Mouse (Mus musculus) midbrain, postnatal 0 days (tissue): ENCODE results near the gene Sh3pxd2a. TPM values are rescaled to one million over a fixed set of nuclear protein-coding genes. Genes with fewer than 3 reads are reported as not detected.

Source experiments
- ATAC-seq: fragments of 200-750 bp; cut with Nextera tagmentation; 2 replicates; pipeline ENCODE4 v1.8.0; 2017; ENCODE audit warnings: moderate number of reproducible peaks, mild to moderate bottlenecking, moderate TSS enrichment, moderate library complexity; ENCODE audit not compliant: low FRiP score
- DNase-seq: peaks from one replicate; pipeline ENCODE4 v3.0.0-alpha.2; 2015; ENCODE audit warnings: low spot score
- H3K27ac ChIP-seq: fragments of 300-500 bp; sonication (generic); 2 replicates; pipeline ENCODE4 v1.5.1; 2014; ENCODE audit warnings: low read depth, mild to moderate bottlenecking, low read length, mixed read lengths
- H3K27me3 ChIP-seq: fragments of 300-500 bp; sonication (generic); 2 replicates; pipeline ENCODE4 v1.6.1; 2014; ENCODE audit warnings: low read length, control low read depth, mixed read lengths; ENCODE audit not compliant: insufficient read depth
- H3K36me3 ChIP-seq: fragments of 300-500 bp; sonication (generic); 2 replicates; pipeline ENCODE4 v1.6.1; 2014; ENCODE audit warnings: low read length, control low read depth, mixed read lengths; ENCODE audit not compliant: insufficient read depth
- H3K4me1 ChIP-seq: fragments of 300-500 bp; sonication (generic); 2 replicates; pipeline ENCODE4 v1.6.1; 2014; ENCODE audit warnings: mild to moderate bottlenecking, control low read depth, antibody characterized with exemption, low read length, mixed read lengths; ENCODE audit not compliant: insufficient read depth
- H3K4me2 ChIP-seq: fragments of 300-500 bp; sonication (generic); 2 replicates; pipeline ENCODE4 v1.6.1; 2014; ENCODE audit warnings: low read depth, mild to moderate bottlenecking, low read length, mixed read lengths; ENCODE audit not compliant: poor library complexity, severe bottlenecking
- H3K4me3 ChIP-seq: fragments of 300-500 bp; sonication (generic); 2 replicates; pipeline ENCODE4 v1.5.1; 2014; ENCODE audit warnings: low read depth, mild to moderate bottlenecking, low read length, moderate library complexity
- H3K9ac ChIP-seq: fragments of 300-500 bp; sonication (generic); replicated peaks from 2 replicates; pipeline ENCODE4 v1.6.1; 2014; ENCODE audit warnings: mild to moderate bottlenecking, low read length, moderate library complexity, mixed read lengths; ENCODE audit not compliant: poor library complexity, severe bottlenecking
- H3K9me3 ChIP-seq: fragments of 300-500 bp; sonication (generic); 2 replicates; pipeline ENCODE4 v1.6.1; 2016; ENCODE audit warnings: low read length, control low read depth
- CTCF ChIP-seq: IDR thresholded peaks from 2 replicates; pipeline ENCODE4 v1.5.1; 2016; ENCODE audit warnings: antibody characterized with exemption, mild to moderate bottlenecking
- WGBS: fragments of 180-500 bp; shearing (Covaris S2); extraction: QIAGEN DNeasy Blood & Tissue Kit; methylation state at CpG from one replicate; pipeline ENCODE4 v1.1.7; 2014; 5-methylcytosine and 5-hydroxymethylcytosine counted together
- polyA plus RNA-seq: library from polyadenylated mRNA; unstranded; fragments of >200 nt; fragmentation: Nextera tagmentation; extraction: Ambion mirVana; gene quantifications from 2 replicates; pipeline ENCODE4 v1.2.1, GENCODE M21; 2015
- total RNA-seq: library from RNA; depleted of rRNA; stranded (reverse); fragments of >200 nt; gene quantifications from 2 replicates; pipeline ENCODE4 v1.2.3, GENCODE M21; 2014

The Sh3pxd2a gene
- total and polyA plus RNA-seq, 2 experiments from 2014 or later = 1.5 to 21.0 TPM

DNA sequence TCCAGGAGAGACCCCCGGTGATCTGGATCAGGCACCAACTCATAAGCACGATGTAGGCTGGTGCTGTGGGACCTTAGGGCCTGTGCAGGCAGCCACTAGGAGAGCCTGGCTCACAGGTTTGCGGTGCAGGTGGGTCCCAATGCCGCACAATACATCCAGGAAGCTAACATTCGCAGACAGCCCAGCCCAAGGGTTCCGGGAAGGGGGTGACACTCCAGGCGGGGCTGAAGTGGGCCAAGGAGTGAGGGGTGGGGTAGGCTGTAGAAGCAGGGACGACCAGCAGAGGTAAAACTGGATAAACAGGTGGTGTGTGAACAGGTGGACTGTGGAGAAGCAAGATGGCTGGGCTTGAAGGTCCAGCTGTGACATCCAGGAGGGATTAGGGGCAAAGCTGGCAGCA is 115.2 kb downstream of the Sh3pxd2a start:
- Histone ChIP-seq H3K4me1 (no peaks in the 10 kb centered on the region), H3K36me3 (no peaks in the 10 kb centered on the region), H3K27ac (no peak overlapping the region), H3K9ac (no peak overlapping the region), H3K4me3 (no peak overlapping the region), H3K27me3 (peaks cover 7% of the 10 kb centered on the region; the same call in 1 of the 2 replicates), H3K4me2 (no peak overlapping the region), H3K9me3 (no peaks in the 10 kb centered on the region)
- 81% methylated on average over 8 of the region's 8 CpGs for WGBS
- ATAC-seq = no peak
- TF ChIP-seq CTCF = no peak
- no peak for DNase-seq

DNA sequence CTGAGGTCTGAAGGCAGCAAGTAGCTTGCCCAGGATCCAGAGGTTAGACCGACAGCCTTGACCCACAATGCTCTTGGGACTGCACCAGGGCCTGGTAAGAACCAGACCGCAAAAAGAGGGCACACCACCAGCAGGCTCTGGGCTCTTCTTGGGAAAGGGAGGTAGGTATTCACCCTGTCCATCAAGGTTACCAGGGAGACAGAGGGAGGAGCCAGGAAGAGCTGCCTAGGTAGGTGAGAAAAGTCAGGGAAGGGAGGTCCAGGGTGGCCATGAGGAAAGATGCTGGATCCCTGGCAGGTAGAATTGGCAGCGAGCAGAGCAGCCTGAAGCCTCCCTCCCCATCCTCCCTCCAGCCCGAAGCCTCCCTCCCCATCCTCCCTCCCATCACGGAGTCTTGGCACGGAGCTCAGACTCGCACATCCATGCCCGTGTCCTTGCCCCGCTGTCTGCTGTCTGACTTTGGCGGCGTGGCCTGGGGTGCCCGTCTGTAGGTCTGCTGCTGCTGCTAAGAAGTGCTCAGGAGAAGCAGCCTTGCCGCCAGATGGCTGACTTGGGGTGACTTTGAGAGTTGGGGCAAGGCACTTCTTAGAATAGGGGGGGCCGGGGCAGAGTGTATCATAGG is 115.7 kb downstream of the Sh3pxd2a start:
- ATAC-seq (no peak), DNase-seq (peak; percentile 30)
- H3K4me2 ChIP-seq = no peak overlapping the region
- H3K36me3 ChIP-seq = no peaks in the 10 kb centered on the region
- no peak overlapping the region for H3K9ac ChIP-seq
- TF ChIP-seq CTCF = no peak
- H3K27me3 ChIP-seq = peaks cover 12% of the 10 kb centered on the region
- no peaks in the 10 kb centered on the region for H3K4me1 ChIP-seq
- no peak overlapping the region for H3K4me3 ChIP-seq
- H3K9me3 ChIP-seq = no peaks in the 10 kb centered on the region
- WGBS = 83% methylated on average over 13 of the region's 14 CpGs
- H3K27ac ChIP-seq = no peak overlapping the region

DNA sequence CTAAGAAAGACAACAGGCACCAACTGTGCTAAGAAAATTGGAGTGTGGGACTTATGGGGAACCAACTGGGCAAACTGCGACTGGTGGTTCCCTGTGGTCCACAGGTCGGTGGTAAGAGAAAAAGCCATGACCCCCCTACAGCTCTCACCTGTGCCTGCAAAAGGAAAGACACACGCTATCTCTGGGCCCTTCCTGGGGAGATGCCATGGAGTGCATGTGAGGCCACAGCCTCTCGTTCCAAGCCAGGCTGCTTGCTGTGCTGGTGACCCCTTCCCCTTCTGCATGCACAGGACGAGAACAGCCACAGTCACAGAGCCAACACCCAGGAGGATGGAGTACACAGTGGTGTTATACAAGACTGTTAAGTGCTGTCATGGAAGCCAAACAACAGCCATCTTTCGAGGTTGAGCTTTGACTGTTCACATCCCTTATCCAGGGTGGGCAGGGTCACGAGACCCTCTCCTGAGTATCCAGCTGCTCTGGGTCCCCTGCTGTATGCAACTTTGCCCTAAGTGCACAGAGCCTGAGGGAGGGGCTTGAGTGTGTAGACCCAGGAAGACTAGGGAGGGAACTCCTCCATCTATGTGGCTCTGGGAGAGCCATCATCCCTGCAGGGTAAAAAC is 117.1 kb downstream of the Sh3pxd2a start:
- Histone ChIP-seq H3K27ac (no peak overlapping the region), H3K36me3 (no peaks in the 10 kb centered on the region), H3K4me2 (no peak overlapping the region), H3K27me3 (peaks cover 25% of the 10 kb centered on the region), H3K4me3 (no peak overlapping the region), H3K9me3 (no peaks in the 10 kb centered on the region), H3K9ac (no peak overlapping the region), H3K4me1 (no peaks in the 10 kb centered on the region)
- DNase-seq = no peak
- TF ChIP-seq CTCF = no peak
- ATAC-seq = no peak
- 70% methylated on average over 7 of the region's 7 CpGs for WGBS

DNA sequence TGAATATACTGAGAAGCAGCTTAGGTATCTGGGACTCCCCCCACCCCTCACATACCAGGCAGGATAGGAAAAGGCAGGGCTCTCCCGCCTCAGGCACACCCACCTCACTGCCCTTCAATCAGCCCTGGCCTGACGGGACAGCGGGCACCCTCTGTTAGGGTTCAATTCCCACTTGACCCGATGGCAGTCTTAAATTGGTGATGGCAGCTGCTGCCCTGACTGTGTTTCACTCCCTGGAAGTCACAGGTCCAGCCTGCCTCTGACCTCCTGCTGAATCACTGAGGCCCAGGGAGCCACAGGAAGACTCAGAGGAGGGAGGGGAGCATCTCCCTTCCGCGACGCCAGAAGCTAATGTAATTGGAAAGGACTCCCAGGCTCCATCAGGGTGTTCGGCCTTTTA is 117.6 kb downstream of the Sh3pxd2a start:
- Histone ChIP-seq H3K4me2 (no peak overlapping the region), H3K4me3 (no peak overlapping the region), H3K9ac (no peak overlapping the region), H3K36me3 (no peaks in the 10 kb centered on the region), H3K4me1 (no peaks in the 10 kb centered on the region), H3K9me3 (no peaks in the 10 kb centered on the region), H3K27me3 (peaks cover 26% of the 10 kb centered on the region), H3K27ac (no peak overlapping the region)
- no peak for TF ChIP-seq CTCF
- WGBS = 60% methylated on average over 8 of the region's 8 CpGs
- ATAC-seq = no peak
- DNase-seq = no peak

DNA sequence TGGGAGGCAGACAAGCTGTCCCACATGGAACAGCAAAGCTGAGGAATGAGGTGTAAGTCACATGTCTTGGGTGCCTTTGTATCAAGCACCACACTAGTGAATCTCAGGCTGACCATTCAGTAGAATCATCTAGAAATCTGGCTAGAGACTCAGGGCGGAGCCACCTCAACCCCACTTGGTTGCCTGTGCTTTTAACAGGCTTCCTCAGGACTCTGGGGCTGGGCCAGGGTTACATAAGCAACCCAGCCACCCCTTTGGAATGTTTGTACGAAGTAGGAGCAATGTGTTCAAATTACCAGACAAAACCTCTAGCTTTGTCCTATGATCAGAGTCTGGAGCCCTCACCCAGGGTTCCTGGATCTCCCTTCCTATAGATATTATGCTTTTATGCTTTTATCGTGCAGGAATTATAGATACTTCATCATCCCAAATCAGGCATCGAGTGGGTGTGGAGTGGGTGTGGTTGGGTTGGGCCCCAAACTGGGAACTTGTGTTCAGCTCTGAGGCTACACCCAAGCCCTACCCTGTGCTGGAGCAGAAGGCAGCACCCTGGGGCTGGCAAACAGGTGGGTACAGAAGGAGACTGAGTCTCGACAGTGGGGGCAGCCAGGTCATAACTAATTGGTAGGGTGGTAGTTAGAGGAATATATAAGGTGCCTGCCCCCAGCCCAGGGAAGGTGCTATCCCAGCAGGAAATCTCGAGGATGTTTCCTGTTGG is 118.2 kb downstream of the Sh3pxd2a start:
- H3K27me3 ChIP-seq = peaks cover 26% of the 10 kb centered on the region
- H3K4me3 ChIP-seq = no peak overlapping the region
- H3K9ac ChIP-seq = no peak overlapping the region
- 80% methylated on average over 6 of the region's 6 CpGs for WGBS
- H3K9me3 ChIP-seq = no peaks in the 10 kb centered on the region
- ATAC-seq (no peak), DNase-seq (no peak)
- no peak for TF ChIP-seq CTCF
- no peaks in the 10 kb centered on the region for H3K4me1 ChIP-seq
- no peak overlapping the region for H3K4me2 ChIP-seq
- H3K27ac ChIP-seq = no peak overlapping the region
- no peaks in the 10 kb centered on the region for H3K36me3 ChIP-seq

DNA sequence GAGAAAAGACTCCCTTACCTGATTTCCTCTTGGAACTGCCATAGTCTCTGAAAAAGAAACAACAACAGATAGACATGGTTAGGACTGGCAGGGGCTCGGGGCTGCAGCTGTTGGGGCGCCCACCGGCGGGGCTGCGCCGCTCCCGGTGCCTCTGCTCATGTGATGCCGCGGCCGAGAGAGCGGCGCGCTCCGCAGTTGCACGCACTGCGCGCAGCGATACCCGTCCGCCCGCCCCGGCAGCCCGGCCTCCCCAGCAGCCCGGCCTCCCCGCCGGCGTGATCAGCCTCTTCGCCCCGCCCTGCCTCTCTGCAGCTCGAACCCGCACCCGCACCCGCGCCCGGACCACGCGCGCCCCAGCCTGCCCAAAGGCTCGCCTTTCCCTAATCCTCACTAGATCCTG is 120.8 kb downstream of the Sh3pxd2a start:
- Histone ChIP-seq H3K4me2 (peak overlapping the region; percentile 80), H3K9me3 (no peaks in the 10 kb centered on the region), H3K4me3 (peak overlapping the region; percentile 39), H3K27me3 (peaks cover 26% of the 10 kb centered on the region), H3K27ac (no peak overlapping the region), H3K36me3 (no peaks in the 10 kb centered on the region), H3K4me1 (no peaks in the 10 kb centered on the region), H3K9ac (peak overlapping the region; percentile 36)
- 2% methylated on average over 38 of the region's 39 CpGs for WGBS
- ATAC-seq (no peak), DNase-seq (no peak)
- no peak for TF ChIP-seq CTCF
